Mouse (Mus musculus) c-Kit-positive CD71-positive TER-119-negative erythroid progenitor cells, embryonic 14.5 days (primary cell): Measurements from ENCODE around the gene Evx1.

Experiments
- DNase-seq: peaks from one replicate; pipeline ENCODE4 v3.0.0-alpha.2; 2013; ENCODE audit warnings: low read depth

Gene Evx1

GRCm38 (mm10) chr6:52291021-52291860, 22.1 kb upstream of the Evx1 start:
- no peak for DNase-seq

GRCm38 (mm10) chr6:52292328-52292727, 21.0 kb upstream of the Evx1 start:
- no peak for DNase-seq

GRCm38 (mm10) chr6:52294616-52295015, 18.7 kb upstream of the Evx1 start:
- DNase-seq = no peak

- DNase-seq = no peak
Observed at GRCm38 (mm10) chr6:52298511-52298910, 14.8 kb upstream of the Evx1 start.

GRCm38 (mm10) chr6:52300806-52301205, 12.5 kb upstream of the Evx1 start:
- no peak for DNase-seq

- no peak for DNase-seq
Observed at GRCm38 (mm10) chr6:52303426-52303825, 9.9 kb upstream of the Evx1 start.

- no peak for DNase-seq
Observed at GRCm38 (mm10) chr6:52305877-52306389, 7.4 kb upstream of the Evx1 start.

DNA sequence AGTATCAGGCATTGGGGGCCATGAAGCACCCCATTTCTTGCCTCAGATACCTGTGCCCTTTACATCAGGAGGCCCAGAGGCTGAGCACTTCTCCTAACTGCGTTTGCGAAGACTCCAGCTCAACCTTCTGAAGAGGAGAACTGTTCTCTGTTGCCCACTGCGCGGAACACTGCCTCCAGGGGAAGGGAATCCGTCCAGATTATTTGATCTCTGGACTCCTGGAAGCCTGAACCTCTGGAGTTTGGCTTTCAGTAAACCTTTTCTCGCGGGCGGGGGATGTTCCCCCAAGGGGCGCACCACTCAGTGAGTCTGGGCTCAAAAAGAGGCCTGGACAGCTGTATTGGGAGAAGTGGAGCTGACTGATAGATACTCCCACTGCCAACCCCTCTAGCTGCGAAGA, 3.5 kb upstream of the Evx1 start:
- no peak for DNase-seq

- no peak for DNase-seq
Observed at GRCm38 (mm10) chr6:52310366-52310765, 2.9 kb upstream of the Evx1 start.

- no peak for DNase-seq
Observed at GRCm38 (mm10) chr6:52311661-52312557, 1.4 kb upstream of the Evx1 start.

DNA sequence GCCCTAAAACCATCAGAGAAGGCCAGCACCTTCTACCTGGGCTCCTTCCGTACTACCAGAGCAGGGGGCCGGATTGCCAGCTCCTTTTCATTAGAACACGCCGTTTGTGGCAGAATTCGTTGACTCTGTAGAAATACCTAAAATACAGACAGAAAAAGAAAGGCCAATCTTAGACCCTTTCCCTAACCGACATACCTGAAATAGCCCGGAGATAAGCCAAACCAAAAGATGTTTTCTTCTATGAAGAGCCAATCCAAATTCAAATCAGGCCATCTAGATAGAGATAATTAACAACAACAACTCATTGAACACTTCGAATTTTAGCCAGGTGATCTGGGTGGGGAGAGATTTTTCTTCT, 761 bp upstream of the Evx1 start:
- no peak for DNase-seq

DNA sequence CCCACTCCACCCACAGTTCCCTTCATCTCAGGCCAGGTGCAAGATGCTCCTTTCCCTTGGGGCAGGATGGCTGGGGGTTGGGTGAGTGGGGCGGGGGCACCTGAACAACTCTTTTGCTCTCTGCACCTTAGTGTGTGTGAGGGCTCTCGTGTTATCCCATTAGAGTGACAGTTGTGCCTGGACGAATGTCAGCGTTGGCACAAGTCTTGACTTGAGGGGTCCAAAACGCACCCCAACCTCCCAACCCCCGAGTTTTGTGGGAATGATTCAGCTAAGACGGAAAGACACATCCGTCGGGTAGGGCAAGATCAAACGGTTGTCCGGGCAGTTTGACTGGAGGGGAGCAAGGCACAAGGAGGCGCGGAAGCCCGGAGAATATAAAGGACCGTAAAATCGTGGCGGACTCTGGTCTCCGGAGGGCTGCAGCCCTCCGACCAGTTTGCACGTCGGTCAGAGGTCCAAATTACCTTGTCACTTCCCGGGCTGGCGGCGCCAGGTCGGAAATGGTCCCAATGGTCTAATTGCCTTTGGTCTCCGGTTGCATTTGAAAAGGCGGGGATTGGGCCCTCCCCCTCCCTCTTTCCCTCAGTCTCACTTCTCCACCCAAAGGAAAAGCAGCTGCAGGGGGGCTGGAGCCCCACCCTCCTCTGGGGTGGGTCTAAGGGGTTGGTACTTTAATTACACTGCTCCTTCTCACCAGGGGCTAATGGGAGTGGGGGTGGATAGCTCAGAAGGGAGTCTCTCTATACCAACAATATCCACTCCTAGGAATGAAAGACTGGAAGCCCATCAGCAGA, 1.2 kb downstream of the Evx1 start:
- DNase-seq = no peak

DNA sequence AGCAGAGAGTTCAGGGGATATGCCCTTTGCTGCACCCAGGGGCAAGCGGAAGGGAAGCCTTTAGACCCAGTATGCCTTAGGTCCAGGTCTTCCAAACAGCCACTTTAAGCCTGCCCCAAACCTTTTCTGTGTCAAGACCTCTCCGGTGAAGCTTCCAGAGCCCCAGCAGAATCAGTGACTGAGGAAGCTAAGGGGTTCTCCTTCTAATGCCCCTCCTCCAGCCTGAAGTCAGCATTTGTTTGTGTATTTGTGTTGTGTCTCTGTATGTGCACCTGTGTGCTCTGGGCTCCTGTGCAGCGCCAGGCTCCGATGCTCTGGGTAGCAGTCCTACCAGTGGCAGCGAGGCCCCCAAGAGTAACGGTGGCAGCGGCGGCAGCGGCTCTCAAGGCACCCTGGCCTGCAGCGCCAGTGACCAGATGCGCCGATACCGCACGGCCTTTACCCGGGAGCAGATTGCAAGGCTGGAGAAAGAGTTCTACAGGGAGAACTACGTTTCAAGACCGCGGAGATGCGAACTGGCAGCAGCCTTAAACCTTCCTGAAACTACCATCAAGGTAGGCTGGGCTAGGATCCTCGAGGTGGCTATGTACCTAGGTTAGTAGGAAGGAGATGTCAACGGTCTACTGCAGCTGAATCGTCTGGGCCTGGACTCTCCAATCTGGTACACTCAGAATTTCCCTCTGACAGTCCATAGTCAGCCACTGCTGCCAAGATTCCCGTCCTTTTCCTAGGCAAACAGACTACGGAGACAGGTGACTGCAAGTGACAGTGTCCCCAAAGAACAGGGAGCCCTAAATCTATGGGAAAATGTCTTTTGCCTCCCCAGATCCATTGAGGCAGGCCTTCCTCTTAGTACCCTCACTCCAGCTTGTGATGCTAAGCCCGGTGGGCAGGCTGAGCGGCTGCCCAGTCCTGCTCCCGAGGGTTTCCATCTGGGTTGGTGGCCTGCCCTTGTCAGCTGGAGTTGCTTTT, 2.4 kb downstream of the Evx1 start:
- no peak for DNase-seq

DNA sequence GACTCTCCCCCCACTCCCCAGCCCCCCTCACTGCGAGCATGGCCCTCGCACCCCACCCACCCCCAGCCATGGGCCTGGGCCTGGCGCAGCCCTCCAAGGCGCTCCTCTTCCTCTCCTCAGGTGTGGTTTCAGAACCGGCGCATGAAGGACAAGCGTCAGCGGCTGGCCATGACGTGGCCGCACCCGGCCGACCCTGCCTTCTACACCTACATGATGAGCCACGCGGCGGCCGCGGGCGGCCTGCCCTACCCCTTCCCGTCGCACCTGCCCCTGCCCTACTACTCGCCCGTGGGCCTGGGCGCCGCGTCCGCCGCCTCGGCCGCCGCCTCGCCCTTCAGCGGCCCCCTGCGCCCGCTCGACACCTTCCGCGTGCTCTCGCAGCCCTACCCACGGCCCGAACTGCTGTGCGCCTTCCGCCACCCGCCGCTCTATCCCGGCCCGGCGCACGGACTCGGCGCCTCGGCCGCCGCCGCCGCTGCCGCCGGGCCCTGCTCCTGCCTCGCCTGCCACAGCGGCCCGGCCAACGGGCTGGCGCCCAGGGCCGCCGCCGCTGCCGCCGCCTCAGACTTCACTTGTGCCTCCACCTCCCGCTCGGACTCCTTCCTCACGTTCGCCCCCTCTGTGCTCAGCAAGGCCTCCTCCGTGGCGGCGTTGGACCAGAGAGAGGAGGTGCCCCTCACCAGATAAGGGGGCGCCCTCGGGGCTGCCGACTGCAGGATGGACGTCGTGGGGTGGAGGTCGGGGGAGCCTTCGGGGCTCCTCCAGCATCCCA, 3.3 kb downstream of the Evx1 start:
- DNase-seq = no peak

DNA sequence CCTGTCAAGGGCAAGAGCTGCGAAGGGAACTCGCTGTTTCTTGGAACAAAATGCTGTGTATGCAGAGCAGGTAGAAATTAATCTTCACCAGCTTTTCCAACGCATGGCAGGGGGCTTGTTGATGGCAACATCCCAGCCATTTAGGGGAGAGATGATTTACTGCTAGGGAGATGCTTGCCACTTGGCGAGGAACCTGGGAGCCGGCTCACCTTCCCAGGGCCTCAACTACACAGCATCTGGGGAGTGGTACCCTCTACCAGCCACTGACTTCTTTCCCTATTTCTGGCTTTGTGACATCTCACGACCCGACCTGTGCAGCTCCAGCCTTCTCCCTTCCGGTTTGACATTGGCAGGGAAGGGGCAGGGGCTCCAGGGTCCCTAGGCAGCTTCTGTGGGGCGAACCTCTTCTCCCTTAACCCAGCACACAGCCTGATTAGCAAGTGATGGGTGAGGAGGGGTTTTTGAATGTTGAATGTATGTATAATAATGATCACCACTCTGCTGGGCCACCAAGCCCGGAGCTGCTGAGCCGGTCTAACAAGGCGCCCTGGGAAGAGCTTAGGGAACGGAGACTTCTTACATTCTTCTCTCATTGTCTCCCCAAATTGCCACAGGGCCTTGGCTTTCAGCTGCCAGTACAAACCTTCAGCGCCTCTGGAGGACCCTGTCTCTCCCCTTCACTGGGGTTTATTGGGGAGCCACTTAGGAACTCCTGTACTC, 4.3 kb downstream of the Evx1 start:
- no peak for DNase-seq

DNA sequence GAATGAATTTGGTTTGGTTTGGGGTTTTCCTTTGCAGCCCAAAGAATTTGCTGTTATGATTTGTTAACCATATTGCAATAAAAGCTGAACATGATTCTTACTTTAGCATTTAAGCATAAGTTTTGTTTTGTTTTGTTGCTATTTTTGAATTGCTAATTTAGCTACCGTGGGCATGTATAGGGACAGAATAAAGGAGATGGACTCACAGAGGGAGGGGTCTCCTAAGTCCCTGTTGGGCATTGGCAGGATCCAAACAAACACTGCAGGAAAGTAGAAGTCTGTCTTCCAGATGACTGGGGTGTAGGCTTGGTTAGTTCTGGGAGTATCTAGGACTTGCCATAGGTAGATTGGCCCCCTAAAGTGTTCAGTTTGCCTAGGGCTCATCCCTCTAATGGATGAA, 5.0 kb downstream of the Evx1 start:
- DNase-seq = no peak

DNA sequence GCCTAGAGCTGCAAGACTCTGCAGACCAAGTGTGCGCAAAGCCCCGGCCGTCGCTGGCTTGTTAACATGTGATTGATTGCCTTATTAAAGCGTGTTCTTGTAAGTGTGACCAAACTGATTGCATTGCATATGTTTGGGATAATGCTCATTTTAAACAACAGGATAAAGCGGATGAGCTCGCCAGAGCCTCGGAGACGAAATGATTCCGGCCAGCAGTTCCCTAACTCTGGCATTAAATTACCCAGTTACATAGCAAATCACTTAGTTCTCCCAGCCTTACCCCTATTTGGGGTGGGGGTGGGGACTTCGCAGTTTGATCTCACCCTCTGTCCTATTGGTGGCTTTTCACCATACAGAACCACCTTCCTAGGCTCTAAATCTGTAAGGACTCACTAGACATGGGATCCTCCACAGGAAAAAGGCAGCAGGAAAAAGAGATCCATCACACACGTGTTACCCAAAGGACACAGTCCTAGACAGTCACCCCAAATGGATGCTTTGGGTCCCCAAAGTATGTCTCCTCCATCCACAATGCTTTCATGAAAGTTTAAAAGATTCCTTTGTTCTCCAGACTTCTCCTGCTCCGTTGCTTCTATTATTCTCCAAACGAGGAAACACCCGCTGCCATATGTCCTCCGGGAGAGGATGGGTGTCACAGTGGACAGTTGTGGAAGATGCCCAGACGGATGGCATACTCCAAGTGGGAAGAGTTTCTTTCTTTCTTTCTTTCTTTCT, 6.8 kb downstream of the Evx1 start:
- no peak for DNase-seq

DNA sequence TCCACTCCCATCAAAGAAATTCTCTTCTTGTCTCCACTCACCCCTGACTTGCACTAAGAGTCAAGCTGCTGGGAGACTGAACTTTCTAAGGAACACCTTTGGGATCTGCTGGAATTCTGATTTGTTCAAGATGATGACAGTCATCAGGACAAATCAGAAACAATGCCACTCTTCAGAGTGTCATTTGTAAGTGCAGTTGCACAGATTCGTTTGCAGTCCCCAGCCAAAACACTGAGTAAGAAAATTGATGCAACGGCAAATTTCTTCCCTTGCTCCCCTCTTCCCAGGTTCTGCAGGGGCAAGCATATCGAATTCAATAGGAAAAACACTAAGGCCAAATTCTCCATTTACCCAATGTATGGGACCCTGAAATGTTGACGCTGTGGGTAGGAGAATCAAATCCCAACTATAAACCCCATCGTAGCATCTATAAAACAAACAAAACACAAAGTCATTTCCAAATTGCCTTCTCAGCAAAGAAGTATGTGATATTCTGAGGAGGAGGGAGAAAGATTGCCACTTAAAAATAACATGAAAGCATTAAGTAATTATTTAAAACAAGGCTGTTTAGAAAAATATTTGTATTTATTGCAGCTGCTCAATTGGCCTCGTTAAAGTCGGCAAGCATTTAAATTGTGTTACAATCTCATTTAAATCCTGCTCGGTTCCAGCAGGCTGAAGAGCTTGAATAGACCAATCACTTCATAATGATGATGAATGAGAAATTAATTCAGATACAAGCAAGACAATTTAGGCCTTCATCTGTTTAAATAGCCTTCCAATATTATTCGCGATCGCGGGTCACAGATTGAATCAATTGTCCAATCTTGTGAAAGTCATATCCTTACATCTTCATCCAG, 7.9 kb downstream of the Evx1 start:
- DNase-seq = no peak
